Mouse (Mus musculus) lung, postnatal 36 days (tissue): Measurements from ENCODE around the gene Pigc.
A peak's percentile ranks its signal among the peaks of the same experiment; 100 is the strongest.

Source experiments
- DNase-seq: peaks from one replicate; pipeline ENCODE4 v3.0.0; 2022; ENCODE audit warnings: mixed read lengths

Pigc gene

GRCm38 (mm10) chr1:161968589-161969407, at the start of gene Pigc:
Gene Pigc (plus strand): TSS chr1:161969186.
- DNase-seq = peak; percentile 98

DNA sequence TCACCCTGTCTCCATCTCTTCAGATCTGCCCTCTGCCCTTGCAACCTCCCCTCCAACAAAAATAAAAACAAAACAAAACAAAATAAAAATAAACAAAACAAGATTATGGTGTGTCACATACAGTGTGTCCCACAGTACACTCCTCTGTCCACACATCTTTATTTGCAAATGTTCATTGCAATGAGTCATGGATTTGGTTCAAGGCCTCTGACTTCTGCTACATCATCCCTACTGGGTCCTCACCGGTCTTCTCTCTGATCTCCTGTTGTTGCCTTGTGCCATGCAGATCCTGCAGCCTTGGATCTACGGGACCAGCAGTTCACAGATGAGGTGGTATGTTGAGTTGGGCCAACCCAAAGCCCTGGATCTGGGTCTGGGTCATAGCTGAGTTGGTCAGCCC, 49.4 kb upstream of the Pigc start:
- no peak for DNase-seq

- no peak for DNase-seq
These were observed 48.2 kb upstream of the Pigc start for GRCm38 (mm10) chr1:161920475-161921454.

DNA sequence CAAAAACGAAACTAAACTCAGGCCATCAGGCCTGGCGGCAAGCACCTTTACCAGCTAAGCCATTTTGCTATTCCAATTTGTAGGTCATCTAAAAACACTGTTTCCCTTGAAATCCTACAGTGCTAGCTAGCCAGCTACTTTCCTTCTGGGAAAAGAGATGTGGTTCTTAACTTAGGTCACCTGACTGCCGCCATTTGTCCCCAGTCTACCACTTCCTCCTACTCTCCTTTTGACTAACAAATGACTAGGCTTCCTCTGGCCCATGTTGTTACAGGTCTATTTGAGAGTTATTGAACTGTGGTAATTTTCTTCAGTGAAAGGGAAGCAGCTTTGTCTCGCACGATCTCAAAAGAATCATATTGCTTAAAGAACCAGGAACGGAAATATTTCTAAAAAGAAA, 47.1 kb upstream of the Pigc start:
- no peak for DNase-seq

GRCm38 (mm10) chr1:161924321-161924720, 44.7 kb upstream of the Pigc start:
- DNase-seq = no peak

DNA sequence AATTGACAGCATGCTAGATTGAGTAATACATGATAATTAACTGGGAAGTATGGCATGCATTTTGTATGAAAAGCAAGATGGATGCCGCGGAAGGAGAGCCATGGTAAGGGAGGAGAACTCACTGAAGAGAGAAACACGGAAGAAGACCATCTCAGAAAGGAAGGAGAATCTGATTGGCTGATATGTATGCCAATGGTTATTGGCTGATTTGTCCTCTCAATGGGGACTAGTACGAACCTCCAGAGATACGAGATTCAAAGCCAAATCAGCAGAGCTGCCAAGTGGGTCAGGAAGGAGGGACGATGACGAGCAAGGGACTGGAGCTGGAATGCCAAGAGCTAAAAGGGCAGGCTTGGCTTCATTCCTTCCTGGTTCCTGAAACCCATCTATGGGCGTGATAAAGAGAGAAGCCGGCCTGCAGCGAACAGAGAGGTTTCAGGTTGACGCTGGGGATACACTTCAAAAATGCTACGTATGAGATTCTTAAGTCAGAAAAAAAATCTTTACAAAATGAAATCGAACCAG, 43.6 kb upstream of the Pigc start:
- peak; percentile 59 for DNase-seq

GRCm38 (mm10) chr1:161927976-161928375, 41.0 kb upstream of the Pigc start:
- peak; percentile 10 for DNase-seq

DNA sequence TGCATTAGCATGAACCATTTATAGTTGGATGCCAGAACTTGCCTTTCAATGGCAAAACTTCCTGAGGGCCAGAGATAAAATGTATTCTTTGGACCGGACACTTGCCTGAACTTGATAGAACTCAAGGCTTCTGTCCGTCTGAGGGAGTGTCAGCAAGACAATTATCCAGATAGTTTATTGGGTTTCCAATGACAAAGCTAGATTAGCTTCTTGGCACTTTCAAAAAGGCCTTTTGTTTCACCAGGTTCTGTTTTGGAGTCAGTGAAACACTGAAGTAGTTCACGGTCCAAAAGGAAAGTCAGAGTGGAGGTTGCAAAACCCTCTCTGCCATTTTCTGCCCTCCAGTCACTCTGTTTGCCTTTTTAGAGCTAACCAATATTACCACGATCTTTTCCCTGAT, 37.7 kb upstream of the Pigc start:
- DNase-seq = no peak

DNA sequence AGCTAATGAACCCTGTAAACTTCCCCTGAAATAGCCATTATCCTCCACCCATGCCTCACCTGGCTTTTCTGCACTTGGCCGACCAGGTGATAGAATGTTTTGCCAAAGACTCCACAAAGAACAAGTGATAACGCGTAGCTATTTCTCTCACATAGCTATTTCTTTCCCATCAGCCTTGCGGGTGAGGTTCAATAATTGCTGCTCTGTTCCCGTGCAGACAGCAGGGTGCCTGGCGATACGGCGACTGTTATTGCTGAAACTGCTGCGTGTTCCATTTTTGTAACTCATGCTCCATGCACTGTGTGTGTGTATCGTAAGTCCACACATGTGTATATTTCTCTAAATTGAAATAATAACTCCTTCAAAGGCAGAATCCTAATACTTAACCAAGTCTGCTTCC, 37.2 kb upstream of the Pigc start:
- no peak for DNase-seq

GRCm38 (mm10) chr1:161932286-161932685, 36.7 kb upstream of the Pigc start:
- DNase-seq = no peak

GRCm38 (mm10) chr1:161942082-161942481, 26.9 kb upstream of the Pigc start:
- no peak for DNase-seq

DNA sequence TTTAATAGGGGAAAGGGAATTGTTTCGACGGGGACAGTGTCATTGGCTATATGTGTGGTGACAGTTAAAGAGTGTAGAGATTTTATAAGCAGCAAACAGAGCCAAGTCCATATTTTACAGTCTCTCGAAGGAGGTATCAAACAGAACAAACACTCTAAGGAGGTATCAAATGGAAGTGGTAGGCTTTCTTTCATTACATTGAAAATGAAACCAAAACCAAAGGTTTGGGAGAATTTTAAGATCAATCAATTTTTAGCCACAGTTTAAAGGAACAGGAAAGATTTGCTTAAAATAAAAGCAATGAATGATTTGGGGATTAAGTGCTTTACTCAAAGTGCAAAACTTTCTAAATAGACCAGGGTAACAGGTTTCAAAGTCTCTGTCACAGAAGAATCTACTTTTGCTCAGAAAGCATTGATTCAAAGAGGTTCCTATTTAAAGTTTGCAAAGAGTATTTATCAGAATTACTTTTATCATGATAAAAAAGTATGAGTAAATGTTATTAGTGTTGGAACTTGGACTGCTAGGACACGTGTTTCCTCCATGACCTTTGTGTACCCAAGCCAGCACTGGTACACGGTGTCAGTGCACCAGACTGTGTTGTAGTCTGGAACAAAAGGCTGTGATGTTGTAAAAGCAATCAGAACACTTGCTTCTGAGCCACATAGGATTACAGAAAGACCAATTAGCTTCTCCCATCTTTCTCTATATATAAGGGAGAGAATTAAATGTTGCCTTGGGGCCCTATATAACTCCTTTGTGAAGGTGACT, 17.8 kb upstream of the Pigc start:
- no peak for DNase-seq

- DNase-seq = no peak
These were observed 16.4 kb upstream of the Pigc start for GRCm38 (mm10) chr1:161952599-161952998.

- no peak for DNase-seq
These were observed 13.1 kb upstream of the Pigc start for GRCm38 (mm10) chr1:161955846-161956245.

GRCm38 (mm10) chr1:161957964-161958950, 10.7 kb upstream of the Pigc start:
- DNase-seq = no peak

DNA sequence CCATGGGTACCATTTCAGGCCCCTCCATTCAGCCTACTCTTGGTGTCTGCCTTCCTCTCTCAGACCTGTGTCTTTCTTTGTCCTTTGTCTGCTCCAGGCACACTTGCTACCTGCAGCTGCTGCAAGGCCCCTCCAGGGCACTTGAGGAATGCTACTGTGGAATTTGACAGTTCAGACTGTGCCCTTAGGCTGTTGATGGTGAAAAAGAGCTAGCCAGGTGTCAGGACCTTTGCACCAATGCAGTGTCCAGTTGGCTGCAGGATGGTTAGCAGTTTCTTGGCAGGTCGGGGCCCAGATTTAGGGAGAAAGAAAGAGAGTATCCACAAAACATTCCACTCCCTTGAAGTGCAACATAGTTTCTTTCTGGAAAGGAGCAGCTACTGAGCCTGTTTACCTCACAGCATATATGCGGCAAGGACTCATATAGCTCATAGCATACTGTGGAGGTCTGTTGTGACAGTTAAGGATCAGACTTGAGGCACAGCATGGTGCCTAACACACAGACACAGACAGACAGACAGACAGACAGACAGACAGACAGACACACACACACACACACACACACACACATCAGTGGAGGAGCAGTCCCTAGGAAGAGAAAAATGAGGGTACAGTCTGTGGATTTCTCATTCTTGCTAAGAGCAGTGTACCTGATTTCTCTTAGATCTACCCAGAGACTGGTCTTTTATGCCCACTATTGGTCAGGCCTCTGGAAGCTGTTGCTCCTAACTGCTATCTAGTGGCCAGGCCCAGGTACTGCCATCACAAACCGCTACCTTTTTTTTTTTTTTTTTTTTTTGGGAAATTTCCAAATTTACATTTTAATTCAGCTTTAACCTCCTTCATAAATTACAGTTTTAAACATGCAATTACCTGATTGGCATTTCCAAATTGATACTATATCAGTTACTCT, 6.3 kb upstream of the Pigc start:
- DNase-seq = no peak

DNA sequence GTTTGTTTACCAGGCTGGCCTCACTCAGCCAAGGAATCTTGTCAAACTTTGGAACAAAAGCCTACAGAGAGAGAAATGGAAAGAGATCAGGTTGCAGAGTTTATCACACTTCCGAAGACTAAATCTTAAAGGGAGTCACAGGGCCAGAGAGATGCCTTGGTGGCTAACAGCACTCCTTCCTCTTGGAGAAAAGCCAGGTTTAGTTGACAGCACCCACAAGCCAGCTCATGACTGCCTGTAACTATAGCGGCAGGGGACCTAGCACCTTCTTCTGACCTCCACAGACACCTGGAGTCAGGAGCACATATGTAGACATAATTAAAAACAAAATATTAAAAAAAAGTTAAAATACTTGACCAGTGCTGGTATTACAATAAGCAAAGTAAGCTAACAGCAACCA, 1.1 kb upstream of the Pigc start:
- DNase-seq = no peak

- no peak for DNase-seq
These were observed 1.9 kb downstream of the Pigc start for GRCm38 (mm10) chr1:161970874-161971273.

GRCm38 (mm10) chr1:161972233-161972632, 3.2 kb downstream of the Pigc start:
- DNase-seq = no peak
